7 mouse cellular contexts compared by ENCODE assay signal in the genomic region with DNA sequence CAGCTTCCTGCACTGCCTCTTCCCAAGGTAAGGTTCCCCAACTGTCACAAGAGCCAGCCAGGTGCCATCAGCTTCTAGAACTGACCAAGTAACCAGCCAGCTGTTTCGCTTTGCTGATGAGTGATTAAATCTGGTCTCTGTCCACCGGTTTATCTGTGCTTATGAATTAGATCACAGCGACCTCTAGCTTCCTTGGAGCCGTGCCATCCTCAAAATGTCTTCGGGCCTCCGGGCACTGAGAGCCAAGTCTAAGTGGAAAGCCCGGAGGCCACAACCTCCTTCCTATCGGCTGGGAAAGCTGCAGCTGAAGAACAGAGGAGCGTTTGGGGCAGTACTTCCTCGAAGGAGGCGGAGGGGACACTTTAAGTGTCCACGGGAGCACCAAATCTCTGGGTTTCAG.
DNase-seq lines count a peak whose midpoint lies in the region; ATAC-seq lines count a peak whose summit lies in the region.

No protein-coding gene starts in this region.

- ATAC-seq in frontal cortex, adult (ENCODE audit: low TSS enrichment), result no peak

- intact Hi-C loops in heart, postnatal 14 days (cut with DNase I), result loop anchor here (5.0 kb wide), 2 partner anchors 56 to 91 kb away; no protein-coding TSS in a partner anchor

- peak; percentile 88 to 90 for DNase-seq in adrenal gland, postnatal 36 days
- peak; percentile 49 to 70 for DNase-seq in cerebellum, postnatal 25 days
- peak; percentile 69 to 80 for DNase-seq in heart, postnatal 14 days
- DNase-seq in ovary, postnatal 10 days (ENCODE audit: low spot score), result peak; percentile 31
- DNase-seq in thymus, postnatal 25 days, result no peak
- DNase-seq in thymus, adult 18-20 months, result no peak

Comparison
In these comparisons a context has a peak if more than half of its experiments do, and no peak if none do; other contexts are left out.
1. DNase-seq: peak in adrenal gland, postnatal 36 days (2 of 2), cerebellum, postnatal 25 days (2 of 2), heart, postnatal 14 days (2 of 2) and ovary, postnatal 10 days (single experiment); none in thymus, postnatal 25 days (single experiment) and thymus, adult 18-20 months (0 of 2).